Mouse (Mus musculus) hindbrain, embryonic 13.5 days (tissue): ENCODE measurements around the gene Amph. TPM values are rescaled to one million over a fixed set of nuclear protein-coding genes. Genes with fewer than 3 reads are reported as not detected.
A peak's percentile ranks its signal among the peaks of the same experiment; 100 is the strongest.
"Not testable (repeated sequence)": the region's sequence is repeated elsewhere in the genome, so short reads cannot be mapped to it uniquely, and the experiment has no call there.

Experiments used
- ATAC-seq: fragments of 200-750 bp; cut with Nextera tagmentation; 2 replicates; pipeline ENCODE4 v1.8.0; 2017; ENCODE audit warnings: moderate TSS enrichment; ENCODE audit not compliant: low FRiP score
- H3K27ac ChIP-seq: fragments of 300-500 bp; sonication (generic); 2 replicates; pipeline ENCODE4 v1.5.1; 2015; ENCODE audit warnings: inconsistent platforms, mild to moderate bottlenecking, moderate library complexity
- H3K27me3 ChIP-seq: fragments of 300-500 bp; sonication (generic); 2 replicates; pipeline ENCODE4 v1.6.1; 2015; ENCODE audit warnings: mild to moderate bottlenecking, inconsistent platforms
- H3K36me3 ChIP-seq: fragments of 300-500 bp; sonication (generic); 2 replicates; pipeline ENCODE4 v1.6.1; 2015; ENCODE audit warnings: mild to moderate bottlenecking, inconsistent platforms
- H3K4me1 ChIP-seq: fragments of 300-500 bp; sonication (generic); replicated peaks from 2 replicates; pipeline ENCODE4 v1.6.1; 2015; ENCODE audit warnings: inconsistent platforms
- H3K4me2 ChIP-seq: fragments of 300-500 bp; sonication (generic); 2 replicates; pipeline ENCODE4 v1.6.1; 2015; ENCODE audit warnings: inconsistent platforms, mild to moderate bottlenecking, moderate library complexity
- H3K4me3 ChIP-seq: fragments of 300-500 bp; sonication (generic); 2 replicates; pipeline ENCODE4 v1.5.1; 2015; ENCODE audit warnings: mild to moderate bottlenecking, inconsistent platforms
- H3K9ac ChIP-seq: fragments of 300-500 bp; sonication (generic); 2 replicates; pipeline ENCODE4 v1.6.1; 2015; ENCODE audit warnings: mild to moderate bottlenecking, inconsistent platforms
- H3K9me3 ChIP-seq: fragments of 300-500 bp; sonication (generic); 2 replicates; pipeline ENCODE4 v1.6.1; 2016; ENCODE audit warnings: inconsistent platforms
- WGBS: fragments of 180-500 bp; shearing (Covaris S2); methylation state at CpG from one replicate; pipeline ENCODE4 v1.1.7; 2015; 5-methylcytosine and 5-hydroxymethylcytosine counted together
- polyA plus RNA-seq: library from polyadenylated mRNA; unstranded; fragments of >200 nt; fragmentation: Nextera tagmentation; extraction: Ambion mirVana; gene quantifications from 2 replicates; pipeline ENCODE4 v1.2.1, GENCODE M21; 2015

Amph gene
- polyA plus RNA-seq = 42.8 and 45.9 TPM in 2 replicates

- peak within 1 kb of the TSS; percentile 95 for H3K27ac ChIP-seq
- no peaks in the 10 kb centered on the region for H3K9me3 ChIP-seq
- peak; percentile 97 for ATAC-seq
- H3K4me3 ChIP-seq = peak within 1 kb of the TSS; percentile 86
- under 1% methylated on average over 66 of the region's 70 CpGs for WGBS
- peak within 1 kb of the TSS; percentile 90 for H3K9ac ChIP-seq
- H3K4me1 ChIP-seq = peaks cover 19% of the 10 kb centered on the region
- H3K36me3 ChIP-seq = no peaks in the 10 kb centered on the region
- no peaks in the 10 kb centered on the region for H3K27me3 ChIP-seq
- peak within 1 kb of the TSS; percentile 74 for H3K4me2 ChIP-seq
Observed at GRCm38 (mm10) chr13:18948171-18949028, at the start of gene Amph. TSS of gene Amph (plus strand) at chr13:18948205.

- Histone ChIP-seq H3K9ac (no peak overlapping the region), H3K27ac (no peak overlapping the region), H3K4me1 (no peaks in the 10 kb centered on the region), H3K9me3 (no peaks in the 10 kb centered on the region), H3K4me2 (no peak overlapping the region), H3K36me3 (no peaks in the 10 kb centered on the region), H3K4me3 (no peak overlapping the region), H3K27me3 (no peaks in the 10 kb centered on the region)
- no peak for ATAC-seq
- WGBS = 92% methylated on average over 6 of the region's 6 CpGs
Observed at GRCm38 (mm10) chr13:18903623-18904022, 44.4 kb upstream of the Amph start.

- Histone ChIP-seq H3K9ac (no peak overlapping the region), H3K9me3 (no peaks in the 10 kb centered on the region), H3K4me3 (no peak overlapping the region), H3K4me2 (no peak overlapping the region), H3K4me1 (no peaks in the 10 kb centered on the region), H3K27me3 (no peaks in the 10 kb centered on the region), H3K36me3 (no peaks in the 10 kb centered on the region), H3K27ac (no peak overlapping the region)
- ATAC-seq = no peak
- WGBS = 71% methylated on average over 4 of the region's 4 CpGs
Observed at GRCm38 (mm10) chr13:18914774-18915173, 33.2 kb upstream of the Amph start.

GRCm38 (mm10) chr13:18933191-18933590 lies 14.8 kb upstream of the Amph start:
- not testable (repeated sequence) for H3K4me1 ChIP-seq, H3K27ac ChIP-seq, H3K27me3 ChIP-seq, H3K4me3 ChIP-seq, H3K4me2 ChIP-seq, H3K9ac ChIP-seq, ATAC-seq, H3K36me3 ChIP-seq, H3K9me3 ChIP-seq
- WGBS = 79% methylated on average over 1 of the region's 2 CpGs

- H3K4me3 ChIP-seq = peak overlapping the region; percentile 86
- H3K4me2 ChIP-seq = peak overlapping the region; percentile 74
- peaks cover 18% of the 10 kb centered on the region for H3K4me1 ChIP-seq
- H3K9ac ChIP-seq = peak overlapping the region; percentile 90
- WGBS = 20% methylated on average over 5 of the region's 5 CpGs
- H3K27me3 ChIP-seq = no peaks in the 10 kb centered on the region
- H3K27ac ChIP-seq = peak overlapping the region; percentile 95
- no peaks in the 10 kb centered on the region for H3K9me3 ChIP-seq
- ATAC-seq = peak; percentile 49; the same call in 1 of the 2 replicates
- H3K36me3 ChIP-seq = no peaks in the 10 kb centered on the region
Observed at GRCm38 (mm10) chr13:18947686-18948085, 319 bp upstream of the Amph start.

- no peak; the same call in 1 of the 2 replicates for ATAC-seq
- H3K9me3 ChIP-seq = no peaks in the 10 kb centered on the region
- H3K36me3 ChIP-seq = no peaks in the 10 kb centered on the region
- H3K27me3 ChIP-seq = no peaks in the 10 kb centered on the region
- peak overlapping the region; percentile 86 for H3K4me3 ChIP-seq
- H3K9ac ChIP-seq = peak overlapping the region; percentile 90
- peaks cover 23% of the 10 kb centered on the region for H3K4me1 ChIP-seq
- 14% methylated on average over 5 of the region's 5 CpGs for WGBS
- H3K27ac ChIP-seq = peak overlapping the region; percentile 95
- peak overlapping the region; percentile 74 for H3K4me2 ChIP-seq
Observed at GRCm38 (mm10) chr13:18949029-18949350, 985 bp downstream of the Amph start.

GRCm38 (mm10) chr13:18949626-18950200 lies 1.7 kb downstream of the Amph start:
- peak overlapping the region; percentile 90 for H3K9ac ChIP-seq
- H3K27ac ChIP-seq = peak overlapping the region; percentile 95
- no peaks in the 10 kb centered on the region for H3K9me3 ChIP-seq
- peaks cover 23% of the 10 kb centered on the region for H3K4me1 ChIP-seq
- H3K36me3 ChIP-seq = no peaks in the 10 kb centered on the region
- H3K4me3 ChIP-seq = peak overlapping the region; percentile 86
- peak overlapping the region; percentile 74 for H3K4me2 ChIP-seq
- WGBS = 63% methylated on average over 11 of the region's 11 CpGs
- H3K27me3 ChIP-seq = no peaks in the 10 kb centered on the region
- ATAC-seq = no peak

GRCm38 (mm10) chr13:18953575-18953974 lies 5.6 kb downstream of the Amph start:
- no peak overlapping the region for H3K27ac ChIP-seq
- no peak for ATAC-seq
- no peaks in the 10 kb centered on the region for H3K27me3 ChIP-seq
- H3K4me3 ChIP-seq = no peak overlapping the region
- no peak overlapping the region for H3K4me2 ChIP-seq
- H3K9me3 ChIP-seq = no peaks in the 10 kb centered on the region
- 89% methylated on average over 4 of the region's 4 CpGs for WGBS
- H3K36me3 ChIP-seq = no peaks in the 10 kb centered on the region
- peaks cover 17% of the 10 kb centered on the region for H3K4me1 ChIP-seq
- H3K9ac ChIP-seq = no peak overlapping the region

GRCm38 (mm10) chr13:18956065-18956913 lies 8.3 kb downstream of the Amph start:
- Histone ChIP-seq H3K9ac (no peak overlapping the region), H3K27me3 (no peaks in the 10 kb centered on the region), H3K36me3 (no peaks in the 10 kb centered on the region), H3K4me1 (peaks cover 4% of the 10 kb centered on the region; the same call in 1 of the 2 replicates), H3K4me3 (no peak overlapping the region), H3K27ac (no peak overlapping the region), H3K9me3 (no peaks in the 10 kb centered on the region), H3K4me2 (no peak overlapping the region)
- 87% methylated on average over 11 of the region's 11 CpGs for WGBS
- no peak for ATAC-seq

- H3K9me3 ChIP-seq = no peaks in the 10 kb centered on the region
- H3K27ac ChIP-seq = no peak overlapping the region
- H3K36me3 ChIP-seq = no peaks in the 10 kb centered on the region
- 88% methylated on average over 3 of the region's 3 CpGs for WGBS
- H3K4me1 ChIP-seq = peaks cover 4% of the 10 kb centered on the region; the same call in 1 of the 2 replicates
- H3K9ac ChIP-seq = no peak overlapping the region
- H3K4me3 ChIP-seq = no peak overlapping the region
- no peaks in the 10 kb centered on the region for H3K27me3 ChIP-seq
- no peak overlapping the region for H3K4me2 ChIP-seq
- no peak for ATAC-seq
Observed at GRCm38 (mm10) chr13:18957028-18957427, 9.0 kb downstream of the Amph start.

- Histone ChIP-seq H3K9ac (no peak overlapping the region), H3K9me3 (no peaks in the 10 kb centered on the region), H3K4me3 (no peak overlapping the region), H3K4me2 (no peak overlapping the region), H3K4me1 (no peaks in the 10 kb centered on the region), H3K36me3 (peaks cover 5% of the 10 kb centered on the region; the same call in 1 of the 2 replicates), H3K27ac (no peak overlapping the region), H3K27me3 (no peaks in the 10 kb centered on the region)
- ATAC-seq = no peak
- WGBS = 86% methylated on average over 3 of the region's 3 CpGs
Observed at GRCm38 (mm10) chr13:18972571-18972970, 24.6 kb downstream of the Amph start.

- H3K4me2 ChIP-seq = no peak overlapping the region
- no peaks in the 10 kb centered on the region for H3K27me3 ChIP-seq
- H3K9ac ChIP-seq = no peak overlapping the region
- 98% methylated on average over 5 of the region's 5 CpGs for WGBS
- peaks cover 5% of the 10 kb centered on the region; the same call in 1 of the 2 replicates for H3K36me3 ChIP-seq
- no peak for ATAC-seq
- H3K27ac ChIP-seq = no peak overlapping the region
- no peaks in the 10 kb centered on the region for H3K4me1 ChIP-seq
- H3K4me3 ChIP-seq = no peak overlapping the region
- H3K9me3 ChIP-seq = no peaks in the 10 kb centered on the region
Observed at GRCm38 (mm10) chr13:18974351-18974750, 26.3 kb downstream of the Amph start.
